Mouse (Mus musculus) effector memory CD4-positive, alpha-beta T cell, adult 5 months (primary cell): ENCODE results near the gene Mtch1. TPM values are rescaled to one million over a fixed set of nuclear protein-coding genes. Genes with fewer than 3 reads are reported as not detected.

Experiments
- polyA plus RNA-seq: library from polyadenylated mRNA; unstranded; fragments of 100-300 nt; shearing (Covaris generic); gene quantifications from one replicate; pipeline ENCODE4 v1.2.1, GENCODE M21; 2017

The Mtch1 gene
- polyA plus RNA-seq: 40.8 TPM

GRCm38 (mm10) chr17:29347645-29348256, at the start of gene Mtch1:
TSS of gene Mtch1 (minus strand) at chr17:29347934.

GRCm38 (mm10) chr17:29360761-29361221, 13.1 kb upstream of the Mtch1 start, which contains the start of gene Fgd2:
TSS of gene Fgd2 (plus strand) at chr17:29360914.

GRCm38 (mm10) chr17:29317380-29317779, 30.4 kb downstream of the Mtch1 start, which contains the start of gene Pi16:
TSS of gene Pi16 (plus strand) at chr17:29317680.

Other genes starting within 250 kb of the Mtch1 start
- not detected for gene Rab44, start 233.8 kb downstream of the Mtch1 start, polyA plus RNA-seq
- 0.35 TPM for gene Cpne5, start 109.8 kb downstream of the Mtch1 start, polyA plus RNA-seq
- gene Ppil1, start 83.7 kb downstream of the Mtch1 start, polyA plus RNA-seq: 39.0 TPM
- 69.7 TPM for gene BC004004, start 79.1 kb downstream of the Mtch1 start, polyA plus RNA-seq
- 0.31 TPM for gene Pi16, start 30.3 kb downstream of the Mtch1 start, polyA plus RNA-seq
- 0.52 TPM for gene Fgd2, start 13.0 kb upstream of the Mtch1 start, polyA plus RNA-seq
- gene Pim1, start 142.8 kb upstream of the Mtch1 start, polyA plus RNA-seq: 257 TPM
- gene Gm17657, start 201.7 kb upstream of the Mtch1 start, polyA plus RNA-seq: 0.32 TPM
- gene Tbc1d22b, start 201.9 kb upstream of the Mtch1 start, polyA plus RNA-seq: 36.5 TPM
- gene Tmem217, start 204.5 kb upstream of the Mtch1 start, polyA plus RNA-seq: 5.3 TPM